Mouse (Mus musculus) kidney, adult 9 months (tissue): ENCODE measurements around the gene Glipr2.

Experiments
- DNase-seq: peaks from one replicate; pipeline ENCODE4 v3.0.0; 2022

Gene Glipr2

DNA sequence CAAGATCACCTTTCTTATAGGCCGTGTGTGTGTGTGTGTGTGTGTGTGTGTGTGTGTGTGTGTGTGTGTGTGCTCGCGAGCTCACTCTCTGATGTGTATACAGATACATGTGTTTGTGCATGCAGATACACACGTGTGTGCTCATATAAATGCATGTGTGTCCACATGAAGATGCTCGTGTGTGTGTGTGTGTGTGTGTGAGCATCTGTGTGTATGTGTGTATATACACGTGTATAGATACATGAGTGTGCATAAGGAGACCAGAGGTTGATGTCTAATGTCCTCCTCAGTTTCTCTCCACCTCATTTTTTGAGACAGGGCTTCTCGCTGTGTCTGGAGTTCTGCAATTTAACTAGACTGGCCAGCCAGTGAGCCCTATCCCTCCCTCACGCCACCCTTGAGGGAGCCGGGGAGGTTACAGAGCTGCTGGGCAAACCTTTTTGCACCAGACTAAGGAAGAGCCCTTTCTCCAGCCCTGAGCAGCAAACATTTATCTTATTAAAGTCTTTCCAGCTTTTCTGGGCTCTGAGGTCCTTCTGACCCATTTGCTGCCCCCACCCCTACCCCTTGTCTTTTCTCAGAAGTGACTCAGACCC is 14.4 kb downstream of the Glipr2 start:
- DNase-seq = no peak

DNA sequence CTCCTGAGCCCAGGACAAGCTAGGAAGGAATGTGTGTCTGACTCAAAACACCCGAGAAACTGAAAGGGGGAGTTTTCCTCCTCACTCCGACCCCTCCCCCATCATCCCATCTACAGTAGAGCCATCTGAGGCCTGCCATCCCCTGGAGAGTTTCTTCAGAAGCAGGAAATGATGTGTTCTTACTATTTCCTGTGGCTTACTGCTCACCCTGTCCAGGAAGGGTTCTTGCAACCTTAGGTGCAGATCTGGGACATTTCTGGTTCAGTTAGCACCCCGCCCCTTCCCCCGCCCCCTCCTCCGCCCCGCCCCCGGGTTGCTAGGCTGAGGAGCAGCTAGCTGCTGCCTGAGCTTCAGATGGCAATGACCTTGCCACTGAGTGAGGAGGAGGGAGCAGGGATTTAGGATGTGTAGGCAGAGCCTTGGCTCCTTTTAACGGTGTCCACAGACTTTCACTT is 15.0 kb downstream of the Glipr2 start:
- DNase-seq = peak; percentile 58

DNA sequence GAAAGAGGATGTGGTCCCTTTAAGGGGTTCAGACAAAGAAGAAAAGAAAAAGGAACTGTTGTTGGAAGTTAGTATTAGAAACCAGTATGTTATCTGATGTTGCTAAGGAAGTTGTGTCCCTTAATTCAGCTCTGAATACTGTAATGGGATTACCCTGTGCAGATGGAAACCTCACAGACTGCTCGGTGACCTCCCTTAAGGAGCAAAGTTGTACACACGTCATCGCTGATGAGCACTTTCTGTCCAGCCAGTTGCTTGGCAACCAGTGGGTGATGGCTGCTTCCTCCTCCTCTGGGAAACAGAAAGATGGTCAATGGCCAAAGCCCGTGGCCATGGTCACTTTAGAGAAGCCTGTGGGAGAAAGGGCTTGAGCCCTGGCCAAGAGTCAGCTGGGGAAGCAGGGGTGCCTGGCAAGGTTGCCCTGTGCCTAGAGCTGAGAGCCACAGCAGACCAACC is 16.4 kb downstream of the Glipr2 start:
- peak; percentile 26 for DNase-seq

DNA sequence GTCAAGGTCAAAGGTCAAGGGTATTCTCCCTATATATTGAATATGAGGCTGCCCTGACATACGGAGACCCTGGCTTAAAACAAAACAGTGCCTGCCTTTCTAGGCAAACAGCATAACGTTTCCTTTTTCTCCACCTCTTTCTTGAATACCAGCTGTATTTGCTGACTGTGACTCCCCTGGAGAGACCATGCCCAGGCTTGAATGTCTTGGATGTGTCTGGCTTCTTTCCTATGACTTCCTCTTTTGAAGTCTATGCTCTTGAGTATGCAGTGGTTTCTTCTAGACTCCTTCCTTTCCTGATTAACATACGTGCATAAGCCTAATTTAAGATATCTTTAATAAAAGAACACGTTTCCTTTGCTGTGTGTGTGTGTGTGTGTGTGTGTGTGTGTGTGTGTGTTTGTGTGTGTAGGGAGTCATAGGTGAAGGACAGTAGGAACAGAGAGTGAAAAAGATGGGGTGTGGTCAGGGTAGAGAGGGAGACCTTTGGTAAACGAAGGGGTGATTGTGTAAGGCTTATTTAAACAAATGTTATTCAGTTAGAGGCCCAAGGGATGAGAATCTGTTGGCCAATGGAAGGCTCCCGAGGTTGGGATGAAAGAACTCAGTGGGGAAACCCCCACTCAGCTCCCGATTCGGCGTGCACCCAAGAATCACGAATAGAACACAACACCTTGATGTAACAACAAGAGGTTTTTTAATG is 17.9 kb downstream of the Glipr2 start:
- DNase-seq = no peak

DNA sequence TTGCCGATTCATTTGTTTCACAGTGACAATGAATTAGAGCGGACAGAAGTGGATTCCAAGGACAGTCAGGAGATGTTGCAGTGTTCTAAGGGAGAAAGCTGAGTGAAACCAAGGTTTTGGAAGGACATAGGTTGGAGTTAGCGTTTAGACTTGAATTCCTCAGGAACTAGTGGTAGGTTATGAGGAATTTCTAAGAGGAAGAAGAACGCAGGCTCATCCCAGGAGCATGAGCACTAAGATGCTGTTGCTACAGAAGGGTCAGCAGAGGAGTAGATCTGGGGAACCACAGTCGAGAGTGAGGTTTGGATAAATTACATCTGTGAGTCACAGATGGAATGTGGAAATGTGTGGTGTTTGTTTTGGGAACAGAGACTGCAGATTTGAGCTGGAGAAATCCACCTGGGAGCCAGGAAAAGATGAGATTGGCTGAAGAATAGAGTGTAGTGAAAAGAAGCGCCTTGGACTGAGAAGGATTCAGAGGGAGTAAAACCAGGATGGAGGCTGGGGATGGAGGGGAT is 19.1 kb downstream of the Glipr2 start:
- DNase-seq = no peak

DNA sequence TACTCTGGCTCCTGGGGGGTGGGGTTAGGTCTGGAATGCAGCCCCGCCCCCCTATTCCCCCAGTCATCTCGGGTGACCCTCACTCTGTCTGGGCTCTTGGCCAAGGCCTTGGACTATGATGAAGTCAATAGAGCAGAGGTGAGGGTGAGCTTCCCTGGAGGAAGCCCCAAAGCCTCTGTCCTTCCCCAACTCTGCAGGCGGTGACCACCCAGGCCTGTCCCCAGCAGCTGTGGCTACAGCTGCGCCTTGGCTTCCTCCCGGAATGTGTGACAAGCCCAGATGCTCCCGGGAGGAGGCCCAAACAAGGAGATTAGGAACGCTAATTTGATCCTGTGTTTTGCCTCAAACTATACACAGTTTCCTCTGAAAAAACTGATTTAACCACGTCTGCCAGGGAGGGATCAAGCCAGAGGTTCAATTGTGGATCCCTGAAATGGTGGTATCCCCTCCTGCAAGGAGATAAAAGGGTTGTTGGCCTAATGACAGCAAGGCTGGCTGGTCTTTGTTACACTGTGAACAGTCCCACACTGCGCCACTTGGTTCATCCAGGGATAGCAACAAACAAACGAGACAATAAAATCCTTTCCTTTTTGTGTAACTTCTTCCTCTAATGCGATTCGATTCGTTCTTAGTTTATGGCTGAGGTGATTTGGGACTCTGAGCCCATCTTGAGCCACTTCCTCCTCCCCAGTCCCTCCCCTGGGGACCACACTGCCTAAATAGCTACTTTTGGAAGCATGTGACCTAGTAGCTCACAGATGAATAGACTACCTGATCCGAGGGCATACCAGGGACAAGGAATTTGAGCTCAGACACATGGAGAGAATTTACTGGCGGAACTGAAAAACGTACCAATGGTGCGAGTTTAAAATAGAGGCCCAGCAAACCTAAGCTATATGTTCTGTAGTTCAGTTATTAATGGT is 21.6 kb downstream of the Glipr2 start:
- no peak for DNase-seq

DNA sequence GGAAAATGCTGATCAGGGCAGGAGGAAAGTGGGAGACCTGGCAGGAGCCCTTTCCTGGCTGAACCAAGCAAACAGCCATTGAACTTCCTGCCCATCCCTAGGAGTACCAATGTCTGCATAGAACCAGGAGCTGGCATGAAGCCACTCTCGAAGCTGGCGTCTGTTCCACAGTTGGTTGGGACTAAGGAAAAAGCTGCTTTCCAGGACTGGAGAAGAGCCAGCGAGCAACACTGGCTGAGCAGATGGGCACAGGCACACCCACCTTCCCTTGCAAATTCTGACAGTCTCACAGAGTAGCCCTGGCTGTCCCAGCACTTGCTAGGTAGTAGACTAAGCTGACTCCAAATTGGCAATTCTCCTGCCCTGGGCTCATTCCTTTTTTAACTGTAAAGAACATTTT is 22.5 kb downstream of the Glipr2 start:
- no peak for DNase-seq

DNA sequence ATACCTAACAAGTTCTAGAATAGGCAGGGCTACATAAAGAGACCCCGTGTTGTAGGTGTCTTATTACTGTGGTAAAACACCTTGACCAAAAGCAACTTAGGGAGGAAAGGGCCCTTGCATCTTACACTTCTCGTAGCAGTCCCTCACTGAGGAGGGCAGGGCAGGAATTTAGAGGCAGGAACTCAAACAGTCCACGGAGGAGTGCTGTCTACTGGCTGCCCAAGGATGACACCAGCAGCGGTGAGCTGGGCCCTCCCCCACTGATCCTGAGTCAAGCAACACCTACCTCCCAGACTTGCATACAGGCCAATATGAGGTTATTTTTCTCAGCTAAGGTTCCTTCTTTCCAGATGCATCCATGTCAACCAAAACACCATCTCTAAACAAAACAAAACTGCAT is 23.0 kb downstream of the Glipr2 start:
- DNase-seq = no peak

DNA sequence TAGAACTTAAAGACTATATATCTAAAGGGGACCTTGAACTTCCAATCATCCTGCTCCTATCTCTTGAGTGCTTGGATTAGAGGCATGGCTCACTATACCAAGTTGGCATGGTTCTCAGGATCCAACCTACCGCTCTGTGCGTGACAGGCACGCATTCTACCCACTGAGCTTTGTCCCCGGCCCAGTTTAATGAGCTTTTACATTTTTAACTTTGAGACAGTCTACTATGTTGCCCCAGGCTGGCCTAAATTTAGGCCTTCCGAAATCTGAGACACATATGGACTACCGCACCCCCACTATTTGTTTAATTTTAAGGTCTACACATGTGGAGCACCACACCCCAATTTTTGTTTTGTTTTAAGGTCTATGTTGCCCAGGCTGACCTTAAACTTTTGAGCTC is 23.6 kb downstream of the Glipr2 start:
- no peak for DNase-seq

DNA sequence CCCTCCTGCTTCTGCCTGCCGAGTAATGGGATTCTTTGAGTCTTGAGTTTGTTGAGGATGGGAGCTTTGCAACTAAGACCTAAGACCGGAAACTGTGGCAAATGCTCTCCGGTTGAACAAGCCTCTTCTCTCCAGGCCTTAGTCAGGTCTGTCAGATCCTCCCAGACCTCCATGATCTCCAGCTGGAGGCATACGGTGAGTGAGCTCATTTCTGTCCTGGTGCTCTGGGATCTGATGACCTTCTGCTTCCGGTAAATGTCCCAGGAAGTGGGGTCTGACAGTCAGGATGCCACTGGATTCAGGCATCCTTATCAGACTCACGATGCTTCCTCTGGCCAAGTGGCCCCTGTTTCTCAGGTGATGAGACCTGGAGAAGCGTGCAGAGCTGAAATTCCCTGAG is 24.1 kb downstream of the Glipr2 start:
- DNase-seq = no peak

DNA sequence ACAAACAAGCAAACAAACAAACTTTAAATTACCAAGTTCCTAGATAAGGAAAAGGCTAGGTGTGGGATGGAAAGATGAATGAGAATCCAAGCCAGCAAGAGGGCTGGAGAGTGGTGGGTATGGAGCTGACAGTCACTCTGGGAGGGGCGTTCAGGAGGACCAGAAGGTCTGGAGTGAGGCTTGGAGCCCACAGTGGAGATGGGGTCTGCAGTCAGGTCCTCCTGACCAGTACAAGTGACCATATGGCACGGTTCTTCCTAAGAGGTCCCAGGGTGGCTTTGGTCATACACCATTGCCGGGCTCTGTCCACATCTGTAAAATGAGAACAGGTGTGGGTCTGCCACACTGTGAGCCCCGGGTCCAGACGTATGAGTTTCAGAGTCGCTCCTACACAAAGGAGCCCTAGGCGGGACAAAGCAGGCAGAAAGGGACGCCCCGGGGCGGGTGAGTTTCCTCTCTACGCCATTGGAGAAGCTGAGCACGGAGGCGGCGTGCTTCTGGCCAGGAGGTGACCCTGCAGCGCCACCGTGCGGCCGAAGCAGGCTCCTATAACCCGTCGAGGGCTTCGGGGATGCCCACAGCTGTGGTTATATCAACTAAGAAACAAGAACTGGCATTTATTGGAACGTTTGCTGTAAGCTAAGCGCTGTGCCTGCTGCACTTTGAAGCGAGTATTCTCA is 25.0 kb downstream of the Glipr2 start:
- DNase-seq = peak; percentile 92

DNA sequence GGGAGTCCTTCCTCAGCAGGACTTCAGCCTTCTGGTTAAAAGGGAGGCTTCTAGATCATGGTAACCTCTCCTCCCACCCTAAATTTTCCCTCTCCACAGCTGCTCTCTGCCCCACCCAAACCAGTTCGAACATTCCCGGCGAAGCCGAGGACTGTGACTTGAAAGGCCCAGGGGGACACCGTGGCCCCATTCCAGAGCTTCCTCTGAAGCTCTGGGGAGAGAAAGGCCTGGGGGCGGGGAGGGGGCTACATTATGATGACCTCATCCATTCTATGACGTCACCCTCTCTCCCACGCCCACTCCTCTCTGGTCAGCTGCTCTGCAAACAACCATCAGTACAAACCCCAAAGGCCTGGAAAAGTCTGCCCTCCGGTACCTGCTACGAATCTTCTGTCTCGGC is 26.0 kb downstream of the Glipr2 start, which contains the start of gene Ccin:
Gene Ccin (plus strand): TSS at position 303 of the 400 bp plus-strand sequence.
- no peak for DNase-seq

DNA sequence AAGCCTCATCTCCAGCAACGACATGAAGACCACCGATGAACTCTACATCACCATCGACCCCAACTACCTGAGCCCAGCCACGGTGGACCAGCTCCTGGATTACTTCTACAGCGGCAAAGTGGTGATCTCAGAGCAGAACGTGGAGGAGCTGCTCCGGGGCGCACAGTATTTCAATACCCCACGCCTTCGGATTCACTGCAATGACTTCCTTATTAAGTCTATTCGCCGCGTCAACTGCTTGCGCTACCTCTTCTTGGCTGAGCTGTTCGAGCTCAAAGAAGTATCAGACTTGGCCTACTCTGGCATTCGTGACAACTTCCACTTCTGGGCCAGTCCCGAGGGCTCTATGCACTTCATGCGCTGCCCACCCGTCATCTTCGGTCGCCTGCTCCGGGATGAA is 26.6 kb downstream of the Glipr2 start:
- no peak for DNase-seq

DNA sequence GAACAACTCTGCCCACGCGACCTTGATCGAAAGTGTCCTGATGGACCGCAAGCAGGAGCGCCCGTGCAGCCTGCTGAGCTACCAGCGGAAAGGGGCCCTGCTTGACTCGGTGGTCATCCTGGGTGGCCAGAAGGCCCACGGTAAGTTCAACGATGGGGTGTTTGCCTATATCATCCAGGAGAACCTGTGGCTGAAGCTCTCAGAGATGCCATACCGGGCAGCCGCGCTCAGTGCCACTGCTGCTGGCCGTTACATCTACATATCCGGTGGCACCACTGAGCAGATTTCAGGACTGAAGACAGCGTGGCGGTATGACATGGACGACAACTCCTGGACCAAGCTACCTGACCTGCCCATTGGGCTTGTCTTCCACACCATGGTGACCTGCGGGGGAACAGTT is 27.1 kb downstream of the Glipr2 start:
- no peak for DNase-seq

DNA sequence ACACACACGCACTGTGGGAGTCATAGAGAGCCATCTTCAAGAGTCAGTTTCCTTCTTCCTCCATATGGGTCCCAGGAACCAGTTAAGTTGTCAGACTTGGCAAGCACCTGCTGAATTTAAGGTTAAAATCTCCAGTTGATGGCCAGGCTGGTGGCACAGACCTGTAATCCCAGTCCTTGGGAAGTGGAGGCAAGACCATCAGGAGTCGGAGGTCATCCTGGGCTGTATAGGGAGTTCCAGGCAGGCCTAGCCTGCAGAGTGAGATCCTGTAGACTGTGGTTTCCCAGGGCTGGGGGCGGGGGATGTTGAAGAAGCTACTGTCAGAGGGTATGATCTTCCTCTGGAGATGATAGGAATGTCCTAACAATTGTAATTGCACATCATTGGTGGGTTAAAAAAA is 31.8 kb downstream of the Glipr2 start:
- DNase-seq = no peak

DNA sequence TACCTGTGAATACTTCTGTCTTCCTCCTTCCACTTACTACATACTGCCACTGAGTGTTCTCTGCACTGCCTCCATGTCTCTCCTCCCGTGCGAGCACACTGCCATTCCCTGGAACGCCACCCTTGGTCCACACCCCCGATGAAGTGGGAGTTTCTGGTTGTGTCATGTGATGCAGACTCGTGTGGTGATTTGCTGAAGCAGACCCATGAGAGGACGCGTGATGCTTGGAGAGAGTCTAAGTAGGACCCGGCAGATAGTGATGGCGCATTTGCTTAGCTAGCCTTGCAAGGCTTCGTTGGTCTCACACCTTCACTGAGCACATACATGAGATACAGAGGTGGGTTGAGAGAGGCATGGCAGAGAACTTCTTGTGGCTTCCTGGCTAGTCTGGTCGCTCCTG is 35.9 kb downstream of the Glipr2 start:
- no peak for DNase-seq

DNA sequence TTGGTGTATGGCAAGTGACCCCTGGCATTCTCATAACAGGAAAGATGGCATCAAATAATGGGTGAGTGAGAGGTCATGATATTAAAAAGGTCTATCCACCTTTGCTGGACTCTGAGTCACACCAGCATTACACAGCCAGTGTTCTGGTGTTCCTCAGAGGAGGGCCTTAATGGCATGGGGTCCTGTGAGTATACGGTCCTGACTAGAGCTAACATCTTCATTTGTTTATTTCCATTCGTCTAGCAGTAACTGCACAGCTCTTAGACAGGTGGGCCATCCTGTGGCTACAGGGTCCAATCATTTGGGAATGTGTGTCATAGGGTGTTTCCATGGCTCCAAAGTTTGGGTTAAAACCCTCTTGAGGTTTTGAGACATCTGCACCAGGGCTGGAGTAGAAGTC is 37.1 kb downstream of the Glipr2 start:
- DNase-seq = no peak

DNA sequence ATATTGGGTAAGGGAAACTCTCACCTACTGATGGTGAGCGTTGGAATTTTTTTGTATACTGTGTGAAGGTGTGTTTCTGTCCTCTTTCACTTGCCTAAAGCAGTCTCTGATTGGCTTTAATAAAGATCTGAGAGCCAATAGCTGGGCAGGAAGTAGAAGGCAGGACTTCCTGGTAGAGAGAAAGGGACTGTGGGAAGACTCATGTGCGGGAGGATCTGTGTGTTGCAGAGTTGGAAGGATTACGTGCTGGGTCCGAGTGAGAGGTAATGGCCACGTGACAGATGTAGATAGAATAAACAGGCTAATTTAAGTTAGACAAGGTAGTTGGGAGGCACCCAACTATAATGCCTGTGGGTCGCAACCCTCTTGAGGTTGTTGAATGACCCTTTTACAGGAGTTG is 46.4 kb downstream of the Glipr2 start:
- DNase-seq = no peak

DNA sequence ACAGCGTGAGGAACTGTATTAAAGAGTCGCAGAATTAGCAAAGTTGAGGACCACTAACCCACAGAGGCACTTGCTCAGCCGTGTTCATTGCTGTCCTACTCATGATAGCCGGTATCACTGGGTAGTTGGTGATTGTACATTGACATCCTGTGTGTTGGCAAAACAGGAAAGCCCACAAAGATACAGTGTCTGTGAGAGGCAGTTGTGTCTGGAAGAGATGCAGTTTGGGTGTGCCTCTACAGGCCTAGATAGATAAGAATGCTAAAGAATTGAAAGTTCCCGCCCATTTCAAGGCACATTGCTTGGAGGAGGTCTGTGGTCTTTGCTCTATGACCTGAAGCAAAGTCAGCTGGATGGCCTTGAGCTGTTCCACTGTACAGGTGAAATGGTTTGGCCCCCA is 46.9 kb downstream of the Glipr2 start, which contains the start of gene Clta:
Gene Clta (plus strand): TSS at position 327 of the 400 bp plus-strand sequence.
- no peak for DNase-seq

DNA sequence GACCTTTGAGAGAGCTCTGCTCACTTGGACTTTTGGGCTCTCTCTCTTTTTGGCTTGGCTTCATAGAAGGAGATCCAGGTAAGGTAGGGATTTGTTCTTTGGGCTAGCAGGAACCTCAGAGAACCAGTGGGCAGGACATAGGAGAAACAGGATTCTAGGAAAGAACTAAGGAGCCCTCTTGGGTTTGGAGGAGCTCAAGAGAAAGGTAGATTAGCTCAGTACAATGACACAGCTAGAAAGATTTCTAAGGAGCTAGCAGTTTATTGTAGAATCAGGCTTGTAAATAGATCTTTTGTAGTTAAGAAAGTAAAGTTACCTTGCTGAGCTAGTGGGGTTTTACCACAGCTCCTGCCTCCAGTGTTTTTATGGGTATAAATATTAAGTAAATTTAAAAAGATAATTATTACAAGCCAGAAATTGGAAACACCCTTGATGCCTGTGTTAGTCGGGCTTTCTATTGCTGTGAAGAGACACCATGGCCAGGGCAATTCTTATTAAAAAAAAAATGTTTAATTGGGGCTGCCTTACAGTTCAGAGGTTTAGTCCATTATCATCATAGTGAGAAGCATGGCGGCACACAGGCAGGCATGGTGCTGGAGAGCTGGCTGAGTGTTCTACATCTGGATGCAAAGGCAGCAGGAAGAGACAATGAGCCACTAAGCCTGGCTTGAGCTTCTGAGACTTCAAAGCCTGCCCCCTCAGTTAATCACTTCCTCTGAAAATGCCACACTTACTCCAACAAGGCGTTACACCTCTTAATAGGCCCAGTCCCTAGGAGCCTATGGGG is 47.6 kb downstream of the Glipr2 start:
- DNase-seq = no peak

DNA sequence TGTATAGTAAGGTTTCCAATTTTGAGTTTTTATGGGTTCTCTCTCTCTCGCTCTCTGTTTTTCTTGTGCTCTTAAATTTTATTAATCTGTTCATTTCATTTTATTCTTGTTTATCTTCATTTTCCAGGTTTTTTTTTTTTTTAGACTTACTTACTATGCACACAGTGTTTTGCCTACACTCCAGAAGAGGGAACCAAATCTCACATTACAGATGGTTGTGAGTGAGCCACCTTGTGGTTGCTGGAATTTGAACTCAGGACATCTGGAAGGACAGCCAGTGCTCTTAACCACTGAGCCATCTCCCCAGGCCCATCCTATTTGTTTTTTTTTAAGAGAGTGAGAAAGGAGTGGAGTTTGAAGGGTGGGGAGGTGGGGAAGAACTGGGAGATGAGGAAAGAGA is 53.0 kb downstream of the Glipr2 start:
- DNase-seq = no peak

DNA sequence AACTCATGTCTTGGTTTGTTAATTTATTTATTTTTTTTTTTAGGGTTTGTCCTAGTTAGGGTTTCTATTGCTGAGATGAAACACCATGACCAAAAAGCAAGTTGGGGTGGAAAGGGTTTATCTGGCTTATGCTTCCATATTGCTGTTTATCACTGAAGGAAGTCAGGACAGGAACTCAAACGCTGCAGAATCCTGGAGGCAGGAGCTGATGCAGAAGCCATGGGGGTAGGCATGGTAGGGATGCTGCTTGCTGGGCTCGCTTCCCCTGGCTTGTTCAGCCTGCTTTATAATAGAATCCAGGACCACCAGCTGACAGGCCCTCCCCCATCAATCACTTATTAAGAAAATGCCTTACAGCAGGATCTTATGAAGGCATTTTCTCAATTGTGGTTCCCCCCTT is 53.7 kb downstream of the Glipr2 start:
- DNase-seq = no peak
